In genomic region chr1:178369272-178369651, GRCm38 (mm10) we compare ENCODE assay signal across 8 mouse cellular contexts. TPM values are rescaled to one million over a fixed set of nuclear protein-coding genes. Genes with fewer than 3 reads are reported as not detected.
DNase-seq lines count a peak whose midpoint lies in the region; ATAC-seq lines count a peak whose summit lies in the region.

No protein-coding gene starts in this region.

- WGBS in forebrain, embryonic 16.5 days, result 1% methylated on average over 11 of the region's 11 CpGs
- WGBS in hindbrain, embryonic 14.5 days, result 3% methylated on average over 11 of the region's 11 CpGs
- 1% methylated on average over 11 of the region's 11 CpGs for WGBS in limb, embryonic 15.5 days
- under 1% methylated on average over 11 of the region's 11 CpGs for WGBS in midbrain, embryonic 13.5 days
- 1% methylated on average over 11 of the region's 11 CpGs for WGBS in stomach, embryonic 16.5 days

- H3K27ac ChIP-seq in brown adipose tissue, adult 24 weeks (replicated peaks; ENCODE audit: low read depth, low read length), result peak overlapping the region; percentile 77
- peak overlapping the region; percentile 64 for H3K27ac ChIP-seq in forebrain, embryonic 16.5 days (ENCODE audit: low read length)
- H3K27ac ChIP-seq in hindbrain, embryonic 14.5 days, result peak overlapping the region; percentile 85
- H3K27ac ChIP-seq in limb, embryonic 15.5 days, result peak overlapping the region; percentile 71
- H3K27ac ChIP-seq in midbrain, embryonic 13.5 days, result peak overlapping the region; percentile 75
- peak overlapping the region; percentile 58 for H3K27ac ChIP-seq in stomach, embryonic 16.5 days (ENCODE audit: low read length)

- no peaks in the 10 kb centered on the region; the same call in 1 of the 2 replicates for H3K4me1 ChIP-seq in brown adipose tissue, adult 24 weeks (ENCODE audit: control insufficient read depth, insufficient read depth, insufficient read length, low read length)
- peaks cover 12% of the 10 kb centered on the region for H3K4me1 ChIP-seq in forebrain, embryonic 16.5 days (replicated peaks; ENCODE audit: control insufficient read depth, insufficient read depth, low read length)
- peaks cover 13% of the 10 kb centered on the region for H3K4me1 ChIP-seq in hindbrain, embryonic 14.5 days (replicated peaks; ENCODE audit: control insufficient read depth, insufficient read depth, low read length)
- H3K4me1 ChIP-seq in limb, embryonic 15.5 days, result peaks cover 9% of the 10 kb centered on the region
- peaks cover 13% of the 10 kb centered on the region for H3K4me1 ChIP-seq in midbrain, embryonic 13.5 days (replicated peaks)
- H3K4me1 ChIP-seq in stomach, embryonic 16.5 days (ENCODE audit: control insufficient read depth, insufficient read depth, low read length), result peaks cover 5% of the 10 kb centered on the region; the same call in 1 of the 2 replicates

- peak; percentile 45 for DNase-seq in layer of hippocampus, adult 11-12 months (ENCODE audit: low spot score)
- DNase-seq in layer of hippocampus, postnatal 14 days (ENCODE audit: low spot score in 2 of 2), result no peak
- no peak for DNase-seq in hindbrain, embryonic 14.5 days (ENCODE audit: low spot score)

- peak; percentile 70 for ATAC-seq in forebrain, embryonic 16.5 days
- peak; percentile 81 for ATAC-seq in hindbrain, embryonic 14.5 days (ENCODE audit: low FRiP score)
- ATAC-seq in limb, embryonic 15.5 days (ENCODE audit: insufficient number of reproducible peaks, low FRiP score, low TSS enrichment, low read depth), result peak; percentile 69; the same call in 1 of the 2 replicates
- ATAC-seq in midbrain, embryonic 13.5 days, result peak; percentile 86
- peak; percentile 79 for ATAC-seq in stomach, embryonic 16.5 days (ENCODE audit: insufficient read depth, low FRiP score)

- peak overlapping the region; percentile 62 for H3K4me3 ChIP-seq in brown adipose tissue, adult 24 weeks (ENCODE audit: insufficient read depth, low read depth, low read length)
- H3K4me3 ChIP-seq in forebrain, embryonic 16.5 days (replicated peaks; ENCODE audit: low read length), result peak overlapping the region; percentile 50
- H3K4me3 ChIP-seq in hindbrain, embryonic 14.5 days (replicated peaks; ENCODE audit: low read length), result peak overlapping the region; percentile 38
- H3K4me3 ChIP-seq in limb, embryonic 15.5 days, result peak overlapping the region; percentile 49
- peak overlapping the region; percentile 49 for H3K4me3 ChIP-seq in midbrain, embryonic 13.5 days (replicated peaks)
- H3K4me3 ChIP-seq in stomach, embryonic 16.5 days (replicated peaks; ENCODE audit: low read length), result peak overlapping the region; percentile 52

- H3K36me3 ChIP-seq in forebrain, embryonic 16.5 days (ENCODE audit: control insufficient read depth, insufficient read depth), result no peaks in the 10 kb centered on the region
- no peaks in the 10 kb centered on the region for H3K36me3 ChIP-seq in hindbrain, embryonic 14.5 days (replicated peaks; ENCODE audit: control insufficient read depth, insufficient read depth)
- H3K36me3 ChIP-seq in limb, embryonic 15.5 days, result no peaks in the 10 kb centered on the region
- no peaks in the 10 kb centered on the region for H3K36me3 ChIP-seq in midbrain, embryonic 13.5 days
- H3K36me3 ChIP-seq in stomach, embryonic 16.5 days (ENCODE audit: control insufficient read depth, insufficient read depth, low read length), result no peaks in the 10 kb centered on the region

- peak overlapping the region; percentile 58 for H3K9ac ChIP-seq in forebrain, embryonic 16.5 days (replicated peaks; ENCODE audit: low read depth, low read length)
- peak overlapping the region; percentile 71 for H3K9ac ChIP-seq in hindbrain, embryonic 14.5 days
- H3K9ac ChIP-seq in limb, embryonic 15.5 days, result peak overlapping the region; percentile 44
- peak overlapping the region; percentile 56 for H3K9ac ChIP-seq in midbrain, embryonic 13.5 days (replicated peaks)
- H3K9ac ChIP-seq in stomach, embryonic 16.5 days (ENCODE audit: low read length), result peak overlapping the region; percentile 65

- no peaks in the 10 kb centered on the region for H3K9me3 ChIP-seq in forebrain, embryonic 16.5 days (ENCODE audit: control insufficient read depth, low read length)
- H3K9me3 ChIP-seq in hindbrain, embryonic 14.5 days (ENCODE audit: control insufficient read depth, low read length), result no peaks in the 10 kb centered on the region
- H3K9me3 ChIP-seq in limb, embryonic 15.5 days, result no peaks in the 10 kb centered on the region
- H3K9me3 ChIP-seq in midbrain, embryonic 13.5 days, result no peaks in the 10 kb centered on the region
- H3K9me3 ChIP-seq in stomach, embryonic 16.5 days (replicated peaks; ENCODE audit: control insufficient read depth, low read length), result no peaks in the 10 kb centered on the region

- no peaks in the 10 kb centered on the region for H3K27me3 ChIP-seq in forebrain, embryonic 16.5 days (replicated peaks; ENCODE audit: control insufficient read depth, insufficient read depth, low read length)
- no peaks in the 10 kb centered on the region for H3K27me3 ChIP-seq in hindbrain, embryonic 14.5 days (ENCODE audit: control insufficient read depth, insufficient read depth, low read length)
- H3K27me3 ChIP-seq in limb, embryonic 15.5 days, result no peaks in the 10 kb centered on the region
- H3K27me3 ChIP-seq in midbrain, embryonic 13.5 days, result no peaks in the 10 kb centered on the region
- no peaks in the 10 kb centered on the region for H3K27me3 ChIP-seq in stomach, embryonic 16.5 days (ENCODE audit: control insufficient read depth, insufficient read depth, low read length)

- H3K4me2 ChIP-seq in forebrain, embryonic 16.5 days (ENCODE audit: low read length), result peak overlapping the region; percentile 68
- H3K4me2 ChIP-seq in hindbrain, embryonic 14.5 days (replicated peaks), result peak overlapping the region; percentile 77
- peak overlapping the region; percentile 78 for H3K4me2 ChIP-seq in limb, embryonic 15.5 days
- H3K4me2 ChIP-seq in midbrain, embryonic 13.5 days (replicated peaks), result peak overlapping the region; percentile 70
- peak overlapping the region; percentile 85 for H3K4me2 ChIP-seq in stomach, embryonic 16.5 days (ENCODE audit: low read depth, low read length)

RNA-seq across cellular contexts. Expression of gene Hnrnpu, which starts 31.7 kb away (rescaled TPM):
- total RNA-seq in layer of hippocampus, postnatal 14 days (2021), result 100 to 1,000 TPM; 415 to 422 TPM
- 168 and 235 TPM in 2 replicates for polyA plus RNA-seq in brown adipose tissue, adult 24 weeks (2012; ENCODE audit: insufficient read depth, insufficient read length, missing spikeins)
- polyA plus RNA-seq in forebrain, embryonic 16.5 days (2015; fragmentation: Nextera tagmentation; extraction: Ambion mirVana), result 261 and 340 TPM in 2 replicates
- polyA plus RNA-seq in hindbrain, embryonic 14.5 days (2014; fragmentation: Nextera tagmentation; extraction: Ambion mirVana), result 313 and 339 TPM in 2 replicates
- 250 and 296 TPM in 2 replicates for polyA plus RNA-seq in limb, embryonic 15.5 days (2015; fragmentation: Nextera tagmentation; extraction: Ambion mirVana)
- polyA plus RNA-seq in midbrain, embryonic 13.5 days (2015; fragmentation: Nextera tagmentation; extraction: Ambion mirVana), result 293 and 372 TPM in 2 replicates
- polyA plus RNA-seq in stomach, embryonic 16.5 days (2015; fragmentation: Nextera tagmentation; extraction: Ambion mirVana), result 110 and 162 TPM in 2 replicates

RNA-seq across cellular contexts. Expression of gene Efcab2, which starts 36.6 kb away (rescaled TPM):
- 10 to 100 TPM in 1 of 2 experiments, 1 to 10 TPM in 1; 9.9 to 11.9 TPM for total RNA-seq in layer of hippocampus, postnatal 14 days (2021)
- polyA plus RNA-seq in brown adipose tissue, adult 24 weeks (2012; ENCODE audit: insufficient read depth, insufficient read length, missing spikeins), result 4.7 and 5.8 TPM in 2 replicates
- polyA plus RNA-seq in forebrain, embryonic 16.5 days (2015; fragmentation: Nextera tagmentation; extraction: Ambion mirVana), result 7.1 TPM in 2 replicates
- polyA plus RNA-seq in hindbrain, embryonic 14.5 days (2014; fragmentation: Nextera tagmentation; extraction: Ambion mirVana), result 8.8 and 11.2 TPM in 2 replicates
- polyA plus RNA-seq in limb, embryonic 15.5 days (2015; fragmentation: Nextera tagmentation; extraction: Ambion mirVana), result 3.5 and 4.5 TPM in 2 replicates
- polyA plus RNA-seq in midbrain, embryonic 13.5 days (2015; fragmentation: Nextera tagmentation; extraction: Ambion mirVana), result 8.8 and 9.0 TPM in 2 replicates
- polyA plus RNA-seq in stomach, embryonic 16.5 days (2015; fragmentation: Nextera tagmentation; extraction: Ambion mirVana), result 5.7 and 6.6 TPM in 2 replicates

RNA-seq across cellular contexts. Expression of gene Cox20, which starts 50.3 kb away (rescaled TPM):
- total RNA-seq in layer of hippocampus, postnatal 14 days (2021), result 10 to 100 TPM; 40.5 to 46.1 TPM
- polyA plus RNA-seq in brown adipose tissue, adult 24 weeks (2012; ENCODE audit: insufficient read depth, insufficient read length, missing spikeins), result 314 and 362 TPM in 2 replicates
- polyA plus RNA-seq in forebrain, embryonic 16.5 days (2015; fragmentation: Nextera tagmentation; extraction: Ambion mirVana), result 129 and 141 TPM in 2 replicates
- polyA plus RNA-seq in hindbrain, embryonic 14.5 days (2014; fragmentation: Nextera tagmentation; extraction: Ambion mirVana), result 102 and 134 TPM in 2 replicates
- 101 TPM in 2 replicates for polyA plus RNA-seq in limb, embryonic 15.5 days (2015; fragmentation: Nextera tagmentation; extraction: Ambion mirVana)
- 160 and 172 TPM in 2 replicates for polyA plus RNA-seq in midbrain, embryonic 13.5 days (2015; fragmentation: Nextera tagmentation; extraction: Ambion mirVana)
- 107 and 139 TPM in 2 replicates for polyA plus RNA-seq in stomach, embryonic 16.5 days (2015; fragmentation: Nextera tagmentation; extraction: Ambion mirVana)
